Mouse (Mus musculus): ENCODE results near the gene Pum2.

The Pum2 gene

DNA sequence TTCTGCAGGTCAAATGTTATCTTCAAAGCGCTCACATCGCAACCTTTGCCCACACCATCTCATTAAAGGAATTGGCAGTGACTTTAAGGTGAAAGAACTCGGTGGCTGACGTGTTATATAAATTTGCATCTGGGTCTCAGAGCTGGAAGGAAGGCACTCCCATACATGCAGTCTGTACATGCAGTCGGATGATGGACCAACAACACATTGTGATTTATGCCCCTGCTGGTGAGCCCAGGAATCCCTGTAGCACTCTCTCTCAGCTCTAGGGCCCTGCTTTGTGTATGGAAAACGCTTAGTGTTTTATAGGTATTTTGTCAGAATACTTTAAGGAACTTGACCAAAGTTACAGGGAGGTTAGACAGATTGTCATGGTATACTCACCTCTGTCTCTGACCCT, 86.6 kb downstream of the Pum2 start:
- no peak for DNase-seq (ENCODE audit: extremely low read depth, low read depth)

DNA sequence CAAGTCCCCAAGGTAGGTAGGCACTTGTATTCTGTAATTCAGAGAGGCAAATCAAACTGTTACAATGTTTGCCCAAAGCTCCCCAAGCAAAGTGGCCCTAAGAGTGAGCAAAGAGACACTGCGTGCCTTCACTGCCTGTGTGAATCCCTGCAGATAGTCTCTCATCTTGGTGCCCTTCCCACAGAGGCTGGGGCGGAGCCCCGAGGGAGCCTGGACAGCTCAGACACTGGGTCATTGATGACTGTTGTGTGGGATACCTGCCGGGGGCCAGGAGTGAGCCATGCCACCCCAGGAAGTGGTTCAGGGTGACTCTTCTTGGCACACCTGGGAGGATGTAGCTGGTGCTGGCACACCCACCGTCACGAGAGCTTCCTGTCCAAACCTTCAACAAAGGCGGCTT, 87.1 kb downstream of the Pum2 start:
- DNase-seq (ENCODE audit: extremely low read depth, low read depth) = no peak

DNA sequence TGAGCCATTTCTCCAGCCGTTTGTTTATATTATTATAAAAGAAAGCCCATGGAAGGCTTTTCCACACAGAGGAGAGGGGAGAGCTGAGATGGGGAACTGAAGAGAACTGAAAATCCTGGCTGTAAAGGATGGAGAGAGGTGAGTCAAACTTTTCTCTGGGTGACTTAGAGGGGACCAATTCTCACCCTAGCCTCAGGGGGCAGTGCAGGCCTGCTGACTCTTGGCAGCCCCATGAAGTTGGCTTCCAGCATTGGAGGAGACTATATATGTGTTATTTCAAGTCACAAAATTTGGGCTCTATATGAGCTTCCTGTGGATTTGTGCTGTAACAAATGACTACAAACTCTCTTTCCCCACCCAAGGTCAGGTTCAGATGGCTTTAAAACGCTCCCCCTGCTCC, 88.7 kb downstream of the Pum2 start:
- DNase-seq (ENCODE audit: extremely low read depth, low read depth) = no peak

DNA sequence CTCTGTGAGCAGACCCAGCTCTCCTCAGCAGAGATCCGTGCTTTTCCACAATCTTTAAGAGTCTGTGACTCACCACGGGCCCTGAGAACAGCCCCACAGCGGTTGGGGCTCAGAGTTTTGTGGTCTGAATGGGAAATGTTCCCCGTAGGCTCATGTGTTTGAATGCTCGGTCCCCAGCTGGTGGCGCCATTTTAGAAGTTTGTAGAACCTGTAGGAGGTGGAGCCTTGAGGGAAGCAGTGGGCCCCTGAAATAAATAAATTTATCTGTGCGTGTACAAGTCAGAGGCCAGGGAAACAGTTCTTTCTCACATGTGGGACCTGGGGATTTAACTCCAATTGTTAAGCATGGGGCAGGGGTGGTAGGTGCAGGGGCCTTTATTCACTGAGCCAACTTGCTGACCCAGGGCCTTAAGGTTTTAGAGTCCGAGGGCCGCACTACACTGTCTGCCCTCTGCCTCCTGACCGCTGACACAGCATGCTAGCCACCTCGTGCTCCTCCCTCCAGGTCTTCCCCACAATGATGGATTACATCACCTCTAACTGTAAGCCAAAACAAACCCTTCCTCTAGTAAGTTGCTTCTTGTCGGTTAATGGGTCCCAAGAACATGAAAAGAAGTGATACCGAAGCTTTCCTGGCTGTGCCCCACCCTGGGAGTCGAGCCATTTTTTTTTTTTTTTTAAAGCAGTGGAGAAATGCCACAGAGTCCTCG, 90.4 kb downstream of the Pum2 start:
- no peak for DNase-seq (ENCODE audit: extremely low read depth, low read depth)

DNA sequence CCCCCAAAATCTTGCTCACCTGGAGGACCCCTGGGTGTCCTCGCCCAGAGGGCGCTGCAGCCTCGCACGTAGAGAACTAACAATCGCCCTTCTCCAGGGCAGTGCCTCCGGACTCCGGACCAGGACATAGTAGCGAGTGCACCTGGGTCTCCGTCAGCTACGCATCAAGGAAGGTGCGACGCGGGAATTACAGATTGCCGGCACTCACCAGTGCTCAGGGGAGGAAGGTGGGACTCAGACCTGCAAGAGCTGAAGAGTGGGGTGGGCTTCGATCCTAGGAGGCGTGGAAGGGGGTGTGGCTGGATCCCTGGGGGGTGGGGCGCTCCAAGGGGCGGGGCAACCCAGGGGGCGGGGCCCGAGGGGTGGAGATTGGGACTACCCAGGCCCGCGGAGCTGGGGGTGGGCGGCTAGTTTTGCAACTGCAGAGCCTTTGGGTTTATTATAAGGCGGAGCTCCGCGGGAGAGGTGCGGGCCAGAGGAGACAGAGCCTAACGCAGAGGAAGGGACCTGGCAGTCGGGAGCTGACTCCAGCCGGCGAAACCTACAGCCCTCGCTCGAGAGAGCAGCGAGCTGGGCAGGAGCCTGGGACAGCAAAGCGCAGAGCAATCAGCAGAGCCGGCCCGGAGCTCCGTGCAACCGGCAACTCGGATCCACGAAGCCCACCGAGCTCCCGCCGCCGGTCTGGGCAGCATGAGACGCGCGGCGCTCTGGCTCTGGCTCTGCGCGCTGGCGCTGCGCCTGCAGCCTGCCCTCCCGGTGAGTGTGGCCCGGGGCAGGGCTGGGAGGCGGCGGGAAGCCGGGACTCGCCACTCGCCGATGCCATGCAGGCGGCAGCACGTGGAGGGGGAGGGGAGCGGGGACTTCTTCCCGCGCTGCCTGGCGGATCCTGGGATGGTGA, 97.3 kb downstream of the Pum2 start, which contains the start of gene Sdc1:
Sdc1 (plus strand) TSS at position 378 of the 898 bp plus-strand sequence.
- DNase-seq (ENCODE audit: extremely low read depth, low read depth) = no peak

DNA sequence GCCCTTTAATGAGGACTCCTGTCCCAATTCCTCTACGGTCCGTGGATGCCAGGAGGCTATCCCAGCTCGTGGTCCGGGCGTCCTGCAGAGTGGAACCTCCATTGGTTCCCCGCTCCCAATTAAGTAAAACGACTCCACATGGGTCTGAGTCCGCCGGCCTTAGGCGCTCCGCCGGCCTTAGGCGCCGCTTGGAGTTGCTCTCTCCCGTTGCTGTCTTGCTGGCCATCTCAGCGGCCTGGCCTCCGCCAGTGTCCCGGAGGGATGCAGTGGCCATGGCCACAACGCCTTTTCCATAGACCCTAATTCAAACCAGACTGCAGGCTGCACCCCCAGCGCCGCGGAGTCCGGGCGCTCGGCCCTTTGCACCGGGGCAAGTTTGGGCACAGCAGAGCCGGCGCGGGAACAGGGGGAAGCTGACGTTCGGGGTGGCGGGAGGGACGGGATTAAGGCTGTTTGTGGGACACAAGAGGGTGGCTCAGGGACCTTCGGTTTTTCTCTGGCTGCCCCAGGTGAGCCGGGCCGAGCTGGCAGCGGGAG, 98.0 kb downstream of the Pum2 start:
- no peak for DNase-seq (ENCODE audit: extremely low read depth, low read depth)

DNA sequence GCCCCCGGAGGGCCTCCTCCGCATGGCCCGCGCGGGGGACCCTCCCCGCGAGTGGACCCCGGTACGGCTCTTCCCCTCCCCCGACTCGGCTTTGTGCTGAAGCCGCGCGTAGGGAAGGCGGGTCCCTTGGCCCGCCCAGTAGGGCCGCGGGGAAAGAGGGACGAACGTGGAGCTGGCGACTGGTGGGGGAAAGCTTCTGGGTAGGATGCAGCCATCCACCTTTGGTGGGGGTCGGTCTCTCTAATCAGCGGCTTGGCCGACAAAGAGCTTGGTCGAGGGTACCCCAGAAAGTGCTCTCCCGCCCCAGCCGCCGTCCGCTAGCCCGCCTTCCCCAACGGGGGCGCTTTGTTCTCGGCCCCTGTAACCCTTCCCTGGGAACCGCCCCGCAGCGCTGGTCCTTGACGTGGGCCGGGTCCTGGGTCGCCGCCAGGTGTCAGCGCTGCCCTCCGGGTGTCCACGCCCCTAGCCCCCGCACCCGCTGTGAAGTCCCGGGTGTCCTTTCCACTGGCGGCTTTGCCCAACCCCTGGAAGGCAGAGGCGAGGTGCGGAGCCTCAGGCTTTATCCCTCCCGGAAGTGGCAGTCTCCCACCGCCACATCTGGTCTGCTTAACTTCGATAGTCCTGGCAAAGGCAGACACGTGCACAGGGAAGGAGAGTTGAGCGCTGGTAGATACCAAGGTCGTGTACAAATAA, 98.7 kb downstream of the Pum2 start:
- DNase-seq (ENCODE audit: extremely low read depth, low read depth) = no peak

DNA sequence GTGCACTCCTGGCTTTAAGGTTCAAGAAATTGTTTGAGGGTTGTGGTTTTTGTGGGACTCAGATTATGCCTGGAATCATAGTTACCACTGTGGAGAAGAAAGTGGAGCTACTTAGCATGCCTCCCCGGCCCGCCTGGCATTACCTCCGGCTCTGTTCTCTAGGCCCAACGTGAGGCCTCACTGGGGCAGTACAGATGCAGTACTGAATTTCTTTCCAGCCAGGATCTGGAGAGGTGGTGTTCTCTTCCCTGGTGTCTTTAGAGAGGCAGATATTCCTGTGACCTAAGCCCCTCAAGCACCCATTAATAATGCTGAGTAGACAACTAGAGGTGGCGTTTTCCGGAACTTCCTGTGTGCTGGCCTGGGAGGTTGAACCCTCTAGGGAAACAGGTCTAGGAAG, 99.4 kb downstream of the Pum2 start:
- DNase-seq (ENCODE audit: extremely low read depth, low read depth) = no peak

DNA sequence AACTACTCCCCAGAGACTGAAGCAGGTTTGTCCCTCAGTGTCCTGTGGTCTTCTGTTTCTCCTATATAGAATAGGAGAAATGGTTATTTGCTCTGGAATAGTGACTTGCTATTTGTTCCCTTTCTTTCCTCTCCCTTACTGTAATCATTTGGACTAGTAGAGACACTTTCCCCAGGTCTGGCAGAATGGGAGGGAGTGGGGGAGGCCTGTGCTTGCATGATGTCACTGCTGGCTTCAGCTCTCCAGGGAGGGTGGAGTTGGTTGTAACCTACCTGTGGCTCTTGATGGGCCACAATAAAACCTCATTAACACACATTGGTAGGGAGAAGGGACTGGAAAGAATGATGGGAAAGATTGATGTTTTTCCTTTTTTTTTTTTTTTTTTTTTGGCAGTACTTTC, 100.2 kb downstream of the Pum2 start:
- DNase-seq (ENCODE audit: extremely low read depth, low read depth) = no peak

DNA sequence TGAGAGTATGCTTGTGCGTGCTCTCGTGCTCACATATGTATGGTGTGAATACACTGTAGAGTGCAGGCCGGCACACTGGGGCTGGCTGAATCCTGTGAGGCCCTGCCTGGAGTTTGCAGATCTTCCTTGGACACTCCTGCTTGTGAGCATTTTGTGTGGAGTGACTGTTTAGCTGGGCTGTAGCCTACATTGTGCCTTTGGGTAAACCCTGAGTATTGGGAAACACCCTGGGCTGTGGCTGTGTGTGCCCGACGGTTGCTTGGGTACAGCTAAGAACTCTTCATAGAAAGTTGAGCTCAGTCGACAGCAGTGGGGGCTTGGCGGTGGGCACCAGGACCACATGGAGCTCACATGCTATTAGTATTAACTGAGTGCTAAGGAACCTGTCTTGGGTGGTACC, 102.3 kb downstream of the Pum2 start:
- no peak for DNase-seq (ENCODE audit: extremely low read depth, low read depth)

DNA sequence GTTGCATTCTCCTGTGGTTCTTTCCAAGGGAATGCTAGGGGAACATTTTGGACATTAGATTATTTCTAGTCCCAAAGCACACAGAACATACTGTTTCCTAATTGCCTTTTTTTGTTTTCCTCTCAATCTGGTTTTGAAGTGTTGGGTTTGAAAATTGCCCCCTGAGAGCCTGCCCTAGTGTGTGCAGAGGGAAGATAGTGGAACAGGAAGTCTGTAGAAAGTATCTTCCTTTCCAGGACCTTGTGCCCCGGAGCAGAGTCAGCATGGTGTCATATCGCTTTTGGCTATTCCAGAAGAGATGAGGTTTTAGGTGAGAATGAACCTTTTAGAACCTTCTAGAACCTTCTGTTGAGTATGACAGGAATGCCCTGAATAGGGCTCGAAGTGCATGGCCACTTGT, 102.8 kb downstream of the Pum2 start:
- no peak for DNase-seq (ENCODE audit: extremely low read depth, low read depth)

DNA sequence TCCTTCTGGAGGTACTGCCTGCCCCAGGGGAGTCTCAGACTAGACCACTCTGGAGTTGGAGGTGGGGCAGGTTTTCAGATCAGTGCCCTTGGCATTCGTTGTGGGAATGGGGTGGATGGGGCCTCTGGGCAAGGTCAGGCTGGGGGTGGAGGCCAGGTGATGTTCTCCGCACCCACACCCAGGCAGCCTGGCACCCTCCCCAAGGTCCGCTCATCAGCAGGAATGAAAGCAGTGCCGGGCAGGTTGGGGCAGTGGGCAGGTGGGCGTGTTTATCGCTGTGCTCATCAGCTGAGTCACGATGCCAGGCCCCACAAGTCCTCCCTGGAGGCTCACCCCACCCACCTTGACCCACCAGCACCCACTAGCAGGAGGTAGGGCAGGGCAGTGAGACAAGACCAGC, 104.2 kb downstream of the Pum2 start:
- DNase-seq (ENCODE audit: extremely low read depth, low read depth) = no peak

DNA sequence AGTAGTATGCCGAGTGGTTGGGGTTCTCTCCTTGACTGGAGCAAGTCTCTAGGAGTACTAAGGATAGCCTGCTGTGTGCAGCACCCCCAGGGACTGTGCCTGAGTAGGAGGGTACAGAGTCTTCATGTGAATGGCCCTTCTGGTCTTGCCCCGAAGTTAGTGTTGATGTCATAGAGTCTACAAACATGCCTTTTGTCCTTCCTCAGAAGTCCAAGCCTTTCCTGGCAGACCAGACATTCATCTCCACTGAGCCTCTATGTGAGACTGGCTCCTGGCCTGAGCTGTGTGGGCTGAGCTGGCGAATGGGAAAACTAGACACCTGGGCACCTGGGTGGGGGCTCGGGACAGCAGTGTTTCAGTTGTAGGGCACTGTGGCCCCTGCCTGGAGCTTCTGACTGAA, 105.9 kb downstream of the Pum2 start:
- no peak for DNase-seq (ENCODE audit: extremely low read depth, low read depth)

DNA sequence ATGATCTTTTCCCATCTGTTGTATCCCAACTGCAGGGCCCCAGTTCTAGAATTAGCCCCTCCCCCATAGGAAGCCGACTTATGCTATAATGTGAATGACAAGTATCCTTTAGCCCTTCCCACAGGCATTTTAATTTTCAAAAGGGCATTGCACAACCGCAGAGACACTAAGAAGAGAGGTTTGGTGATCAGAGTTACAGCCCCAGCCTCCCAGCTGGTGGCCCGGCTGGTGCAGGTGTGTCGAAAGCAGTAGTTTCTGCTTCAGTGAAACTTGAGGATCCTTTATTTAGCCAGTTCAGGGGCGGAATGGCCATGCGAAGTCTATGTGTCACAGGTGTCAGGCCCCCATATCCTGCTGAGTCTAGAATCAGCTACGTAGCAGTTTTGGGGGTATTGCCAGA, 107.2 kb downstream of the Pum2 start:
- DNase-seq (ENCODE audit: extremely low read depth, low read depth) = no peak

DNA sequence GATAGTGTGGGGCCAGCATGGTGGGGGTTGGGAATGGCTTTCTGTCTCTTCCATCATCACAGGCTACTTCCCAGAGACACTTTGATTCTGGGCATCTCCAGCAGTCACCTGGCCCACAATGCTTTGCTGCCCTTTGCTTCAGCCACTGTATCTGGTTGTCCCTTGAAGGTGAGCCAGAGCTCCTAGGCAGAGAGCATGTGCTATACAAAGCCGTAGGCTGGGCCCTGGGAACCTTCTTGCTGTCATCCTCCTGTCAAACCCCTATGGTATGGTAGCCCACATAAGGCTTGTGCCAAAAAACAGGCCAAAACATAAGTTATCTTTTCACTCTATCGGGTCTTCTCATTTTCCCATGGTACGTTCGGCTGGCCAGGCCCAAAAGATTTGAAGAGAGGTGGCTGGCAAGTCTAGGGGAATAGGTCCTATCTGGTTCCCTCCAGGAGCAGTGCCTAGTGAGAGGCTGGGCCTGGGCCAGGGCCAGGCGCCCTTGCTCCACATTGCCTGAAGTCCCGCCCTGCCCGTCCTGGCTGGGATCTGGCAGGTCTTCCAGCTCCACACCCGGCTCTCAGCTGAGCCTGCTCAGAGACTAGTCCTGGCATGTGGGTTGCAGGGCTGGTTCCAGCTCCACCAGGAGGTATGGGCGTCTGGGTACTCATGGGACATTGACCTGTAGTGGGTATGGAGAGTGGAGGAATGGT, 107.9 kb downstream of the Pum2 start:
- DNase-seq (ENCODE audit: extremely low read depth, low read depth) = no peak

DNA sequence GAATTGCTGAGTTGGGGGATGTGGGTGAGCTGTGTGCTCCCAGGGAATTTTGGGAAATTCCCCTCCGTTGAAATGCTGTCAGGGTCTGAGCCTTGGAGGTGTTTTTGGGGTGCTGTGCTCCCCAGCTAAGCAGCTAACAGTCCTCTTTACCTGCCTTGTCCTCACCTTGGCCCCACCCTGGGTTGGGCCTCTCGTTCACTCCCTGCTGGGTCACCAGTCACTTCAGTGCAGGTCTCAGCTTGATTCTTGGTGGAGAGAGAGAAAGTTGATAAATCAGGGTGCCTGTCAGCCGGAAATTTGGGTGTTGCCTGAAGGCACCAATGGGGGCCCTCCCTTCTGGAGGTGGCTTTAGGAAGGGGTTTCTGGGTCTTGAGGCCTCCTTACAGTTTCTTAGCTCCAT, 108.6 kb downstream of the Pum2 start:
- no peak for DNase-seq (ENCODE audit: extremely low read depth, low read depth)

DNA sequence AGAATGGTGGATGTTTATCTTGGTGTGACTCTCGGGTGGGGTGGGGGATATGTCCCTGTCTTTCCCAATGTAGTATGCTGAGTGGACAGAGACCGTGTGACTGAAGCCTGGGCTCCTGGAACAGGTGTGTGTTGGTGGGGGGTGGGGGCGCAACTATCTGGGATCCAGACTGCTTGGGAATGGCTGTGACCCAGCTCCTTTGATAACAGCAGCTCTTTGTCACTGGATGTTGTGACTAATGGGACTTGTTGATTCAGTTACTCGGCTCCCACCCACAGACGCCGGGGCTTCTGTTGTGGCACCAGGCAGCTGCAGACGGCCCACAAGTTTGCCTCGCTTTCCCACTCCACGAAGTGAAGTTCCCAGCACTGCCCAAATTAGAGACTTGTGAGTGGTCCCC, 110.3 kb downstream of the Pum2 start:
- no peak for DNase-seq (ENCODE audit: extremely low read depth, low read depth)

DNA sequence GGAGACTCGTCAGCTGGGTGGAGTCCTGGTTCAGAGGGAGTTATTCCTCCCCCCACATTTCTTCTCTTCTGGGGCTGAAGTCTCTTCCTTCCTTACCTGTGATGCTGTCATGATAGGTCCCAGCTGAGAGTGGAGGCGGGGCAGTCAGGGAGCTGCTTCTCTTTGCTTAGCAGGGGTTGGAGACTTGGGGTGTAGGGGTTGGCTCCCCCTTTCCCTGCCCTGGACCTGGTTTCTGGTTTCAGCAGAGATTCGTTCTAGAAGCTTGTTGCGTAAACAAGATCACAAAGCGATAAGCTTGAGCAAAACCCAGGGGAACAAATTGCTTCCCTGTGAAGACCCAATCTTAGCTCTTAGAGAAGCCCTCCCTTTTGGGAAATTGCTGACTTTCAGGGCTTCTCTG, 112.5 kb downstream of the Pum2 start:
- no peak for DNase-seq (ENCODE audit: extremely low read depth, low read depth)

DNA sequence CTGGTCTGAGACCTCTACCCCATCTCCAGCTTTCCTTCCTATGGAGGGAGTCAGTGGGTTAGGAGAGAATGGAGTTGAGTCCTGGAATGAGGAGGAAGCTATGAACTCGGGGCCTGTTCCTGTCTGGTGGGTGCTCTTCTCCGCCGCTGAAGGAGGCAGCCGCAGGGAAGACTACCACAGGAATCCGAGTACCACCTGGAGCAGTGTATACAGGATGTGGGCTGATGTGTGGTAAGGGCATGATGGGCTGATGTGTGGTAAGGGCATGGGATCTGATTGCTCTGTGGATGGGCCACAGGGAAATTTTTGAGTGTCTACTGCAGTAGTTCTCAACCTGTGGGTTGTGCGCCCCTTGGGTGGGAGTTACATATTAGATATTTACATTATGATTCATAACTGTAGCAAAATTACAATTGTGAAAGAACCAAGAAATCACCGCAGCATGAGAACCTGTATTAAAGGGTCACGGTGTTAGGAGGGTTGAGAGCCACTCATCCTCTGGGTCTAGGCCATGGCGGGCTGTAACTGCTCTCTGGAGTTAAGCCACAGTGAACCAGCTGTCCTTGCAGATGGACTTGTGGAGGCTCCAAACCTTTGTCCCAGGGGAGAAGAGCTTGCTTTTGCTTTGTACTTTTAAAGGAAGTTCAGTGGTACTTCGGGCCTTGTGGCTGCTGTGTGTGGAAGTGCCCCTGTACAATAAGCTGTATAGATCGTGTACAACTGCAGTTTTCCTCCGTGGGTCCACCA, 113.2 kb downstream of the Pum2 start:
- DNase-seq (ENCODE audit: extremely low read depth, low read depth) = no peak

DNA sequence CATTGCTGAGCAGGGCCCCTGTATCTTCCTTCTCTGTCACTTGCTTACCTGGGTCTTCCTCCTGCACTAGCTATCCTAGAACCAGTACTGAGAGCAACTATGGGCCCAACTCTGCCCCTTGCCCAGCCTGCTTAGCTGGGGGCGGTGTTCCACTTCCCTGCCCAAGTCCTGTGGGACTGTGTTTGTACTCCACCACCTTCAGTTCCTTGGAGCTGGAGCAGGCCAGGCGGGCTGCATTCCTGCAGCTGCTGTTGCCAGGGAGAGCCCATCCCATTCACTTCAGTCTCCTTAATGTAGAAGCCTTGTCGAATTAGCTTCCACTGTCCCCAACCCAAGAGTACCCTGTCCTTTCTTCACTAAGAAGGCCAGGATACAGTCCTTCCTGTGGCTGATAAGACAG, 114.5 kb downstream of the Pum2 start:
- no peak for DNase-seq (ENCODE audit: extremely low read depth, low read depth)

DNA sequence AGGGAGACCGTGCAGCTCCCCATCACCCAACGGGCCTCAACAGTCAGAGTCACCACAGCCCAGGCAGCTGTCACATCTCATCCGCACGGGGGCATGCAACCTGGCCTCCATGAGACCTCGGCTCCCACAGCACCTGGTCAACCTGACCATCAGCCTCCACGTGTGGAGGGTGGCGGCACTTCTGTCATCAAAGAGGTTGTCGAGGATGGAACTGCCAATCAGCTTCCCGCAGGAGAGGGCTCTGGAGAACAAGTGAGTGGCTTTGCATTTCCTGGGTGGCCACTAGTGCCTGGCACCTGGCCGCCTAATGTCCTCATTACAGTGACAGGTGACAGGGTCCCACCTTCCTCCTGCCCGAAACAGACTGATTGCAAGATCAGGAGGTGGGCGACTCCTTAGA, 116.7 kb downstream of the Pum2 start:
- no peak for DNase-seq (ENCODE audit: extremely low read depth, low read depth)
